Mouse (Mus musculus) thymus, postnatal 4 days (tissue): ENCODE results near the gene Mfsd6.
A peak's percentile ranks its signal among the peaks of the same experiment; 100 is the strongest.

ENCODE experiments used
- DNase-seq: peaks from one replicate; pipeline ENCODE4 v3.0.0; 2021

Gene Mfsd6

GRCm38 (mm10) chr1:52638101-52638500, 89.2 kb downstream of the Mfsd6 start:
- DNase-seq, result no peak

DNA sequence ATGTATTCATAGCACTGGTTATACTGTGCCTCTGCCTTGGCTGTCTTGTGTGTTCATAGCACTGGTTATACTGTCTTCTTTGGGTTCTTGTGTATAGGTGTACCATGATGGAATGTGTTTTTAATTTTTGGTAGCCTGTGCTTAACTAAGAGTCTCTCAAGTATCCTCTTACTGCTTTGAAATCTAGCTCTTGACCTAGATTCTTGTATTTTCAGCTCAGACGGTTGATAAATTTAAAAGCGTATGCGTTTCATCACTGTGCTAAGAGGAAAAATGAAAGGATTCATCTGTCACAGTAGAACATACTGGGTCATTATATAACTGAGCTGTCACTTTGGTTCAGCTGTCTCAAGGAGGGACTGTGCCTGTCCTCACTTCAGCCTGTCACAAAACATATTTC, 91.3 kb downstream of the Mfsd6 start:
- no peak for DNase-seq

DNA sequence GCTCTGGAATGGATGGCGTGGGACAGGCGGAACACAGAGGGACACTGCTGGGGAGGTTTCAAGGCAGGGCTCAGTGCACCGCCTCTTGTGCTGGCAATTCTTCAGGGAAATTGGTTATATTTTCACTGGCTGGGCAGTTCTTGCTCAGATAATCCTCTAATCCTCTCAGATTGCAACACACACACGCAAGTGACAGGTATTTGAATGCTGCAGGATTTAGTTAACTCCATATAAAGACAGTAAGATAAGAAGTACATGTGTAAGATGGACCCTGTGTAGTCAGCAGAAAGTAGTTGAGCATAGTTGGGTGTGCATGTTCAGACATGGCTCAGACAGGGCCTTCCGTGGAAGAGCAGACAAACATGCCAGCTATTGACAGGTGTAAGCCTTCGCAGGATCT, 93.0 kb downstream of the Mfsd6 start:
- DNase-seq, result no peak

- peak; percentile 45 for DNase-seq
Observed at GRCm38 (mm10) chr1:52631570-52631969, 95.7 kb downstream of the Mfsd6 start.

DNA sequence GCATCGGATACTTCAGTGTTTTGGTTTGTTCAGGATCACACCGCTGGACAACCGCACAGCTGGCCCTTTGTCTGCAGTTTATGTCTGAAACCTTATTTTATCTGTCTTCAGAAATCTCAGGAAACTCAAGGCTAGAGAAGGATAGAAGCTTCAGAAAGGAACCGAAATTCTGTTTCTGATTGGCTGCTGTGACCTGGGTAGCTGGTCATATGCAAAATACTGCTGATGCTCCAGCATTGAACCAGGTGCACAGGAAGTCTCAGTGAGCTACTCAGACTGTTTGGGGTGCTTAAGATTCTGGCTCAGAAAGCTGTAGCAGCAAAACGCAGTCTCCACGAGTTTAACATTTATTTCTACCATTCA, 96.3 kb downstream of the Mfsd6 start:
- no peak for DNase-seq

DNA sequence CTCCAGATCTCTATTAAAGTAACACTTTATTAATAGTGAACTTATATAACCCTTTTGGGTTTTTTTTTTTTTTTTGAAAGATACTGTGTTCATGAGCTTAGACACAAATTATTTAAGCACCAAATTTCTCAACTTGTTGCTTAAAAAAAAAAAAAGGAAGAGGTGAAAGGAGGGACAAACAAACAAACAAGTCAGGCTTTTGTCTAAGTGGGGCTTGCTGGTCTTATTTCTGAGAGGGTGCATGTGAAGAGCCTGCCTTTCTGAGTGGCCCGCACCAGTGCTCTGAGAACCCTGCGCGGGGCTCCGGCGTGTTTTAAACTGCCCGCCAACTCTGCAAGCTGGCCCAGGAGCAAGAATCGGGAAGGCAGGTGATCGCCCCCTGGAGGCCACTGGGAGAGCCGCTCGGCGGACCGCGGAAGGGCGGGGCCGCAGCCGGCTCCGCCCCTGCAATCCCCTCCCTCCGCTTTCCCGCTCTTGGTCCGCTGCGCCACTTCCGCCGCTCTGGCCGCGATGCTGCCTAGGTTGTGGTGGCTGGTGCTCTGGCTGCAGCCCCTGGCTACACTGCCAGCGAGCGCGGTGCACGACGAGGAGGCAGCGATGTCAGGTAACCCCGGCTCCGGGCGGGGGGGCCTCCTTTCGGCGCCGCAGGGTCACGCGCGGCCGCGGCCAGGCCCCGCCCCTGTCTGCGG, 96.9 kb downstream of the Mfsd6 start, which contains the start of gene Nemp2:
TSS of gene Nemp2 (plus strand) at position 456 of the 689 bp plus-strand sequence.
- peak; percentile 96 for DNase-seq

DNA sequence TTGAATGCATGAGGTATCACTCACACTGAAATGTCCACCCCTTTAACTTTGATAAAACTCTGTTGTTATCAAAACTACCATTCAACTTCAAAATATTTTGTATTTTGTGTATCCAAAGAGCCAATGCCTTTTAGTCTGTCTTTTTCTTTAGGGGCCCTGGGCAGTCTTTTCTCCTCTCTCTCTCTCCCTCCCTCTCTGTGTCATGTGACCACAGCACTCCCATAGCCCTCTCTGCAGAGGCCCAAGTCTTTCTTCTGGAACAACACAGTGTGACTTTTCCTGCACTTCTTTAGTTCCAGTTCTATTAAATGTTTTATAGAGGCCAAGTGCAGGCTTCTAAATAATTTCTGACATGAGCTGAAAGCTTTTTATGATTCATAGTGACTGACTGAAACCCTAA, 106.8 kb downstream of the Mfsd6 start:
- DNase-seq, result no peak

DNA sequence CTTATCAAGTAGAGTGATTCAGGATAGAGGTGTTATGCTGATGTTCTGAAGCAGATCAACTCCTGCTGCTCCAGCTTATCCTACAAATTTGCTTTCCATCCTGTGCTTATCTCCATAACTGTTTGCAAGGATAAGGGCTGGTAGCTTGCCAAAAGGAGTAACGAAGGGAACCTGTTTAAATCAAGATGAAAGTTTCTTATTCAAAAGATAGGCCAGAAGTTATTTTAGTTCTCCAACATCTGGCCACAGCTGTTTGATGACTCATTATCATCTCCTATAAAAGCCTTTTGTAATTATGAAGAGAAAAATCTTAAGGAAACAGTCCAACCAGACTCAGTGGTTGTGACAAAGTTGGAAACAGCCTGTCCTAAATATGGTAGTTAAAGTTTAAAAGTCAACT, 109.0 kb downstream of the Mfsd6 start:
- DNase-seq, result no peak

GRCm38 (mm10) chr1:52608486-52608885, 118.8 kb downstream of the Mfsd6 start:
- DNase-seq, result no peak

- no peak for DNase-seq
Observed at GRCm38 (mm10) chr1:52607700-52608099, 119.6 kb downstream of the Mfsd6 start.
